Mouse (Mus musculus) G1E (cell line): ENCODE results near the gene Commd1.

ENCODE experiments used
- CTCF ChIP-seq: IDR thresholded peaks from 2 replicates; pipeline ENCODE4 v1.5.1; 2012; ENCODE audit warnings: low read depth, low read length, inconsistent platforms, mixed read lengths
- GATA1 ChIP-seq: IDR thresholded peaks from 2 replicates; pipeline ENCODE4 v1.6.1; 2012; ENCODE audit warnings: borderline replicate concordance, low read length, inconsistent platforms, mixed read lengths
- GATA2 ChIP-seq: IDR thresholded peaks from 2 replicates; pipeline ENCODE4 v1.6.1; 2012; ENCODE audit warnings: low read depth, low read length, inconsistent platforms, borderline replicate concordance
- POLR2AphosphoS5 ChIP-seq: IDR thresholded peaks from 2 replicates; pipeline ENCODE4 v1.6.1; 2012; ENCODE audit warnings: low read depth, low read length, inconsistent platforms; ENCODE audit not compliant: insufficient replicate concordance
- TAL1 ChIP-seq: conservative IDR thresholded peaks from 2 replicates; pipeline ENCODE4 v1.6.1; 2012; ENCODE audit warnings: low read depth, low read length, inconsistent platforms, mixed read lengths

- TF ChIP-seq CTCF = no peak
- TF ChIP-seq GATA1 = no peak
- no peak for TF ChIP-seq TAL1
- TF ChIP-seq POLR2AphosphoS5 = no peak
- no peak for TF ChIP-seq GATA2
These were observed 127.6 kb downstream of the Commd1 start for GRCm38 (mm10) chr11:22854571-22854970.
